Mouse (Mus musculus) ES-E14 (cell line): Measurements from ENCODE around the gene Actr1a. TPM values are rescaled to one million over a fixed set of nuclear protein-coding genes. Genes with fewer than 3 reads are reported as not detected.

ENCODE experiments used
- DNase-seq: peaks from one replicate; pipeline ENCODE4 v3.0.0-alpha.2; 2013; ENCODE audit warnings: low read depth, low spot score
- H3K27ac ChIP-seq: 2 replicates; pipeline ENCODE4 v1.5.1; 2012; ENCODE audit warnings: low read depth, mild to moderate bottlenecking, low read length, moderate library complexity, mixed read lengths; ENCODE audit not compliant: poor library complexity, insufficient read depth, severe bottlenecking
- H3K36me3 ChIP-seq: 2 replicates; pipeline ENCODE4 v1.6.1; 2012; ENCODE audit warnings: mild to moderate bottlenecking, low read length, moderate library complexity, mixed read lengths; ENCODE audit not compliant: control insufficient read depth, poor library complexity, insufficient read depth, severe bottlenecking
- H3K4me1 ChIP-seq, 2 experiments: fragments of 150-350 bp in 1 of 2; sonication (generic) in 1 of 2; 2 replicates each; pipeline ENCODE4 v1.6.1; 2012; ENCODE audit warnings: low read length in 2 of 2, mild to moderate bottlenecking in 1 of 2, mixed read lengths in 1 of 2; ENCODE audit not compliant: control insufficient read depth in 2 of 2, insufficient read depth in 2 of 2, poor library complexity in 1 of 2
- H3K4me3 ChIP-seq, 2 experiments: fragments of 150-350 bp in 1 of 2; sonication (generic) in 1 of 2; 2 replicates each; pipeline ENCODE4 v1.5.1; 2012; ENCODE audit warnings: low read length in 2 of 2, low read depth in 1 of 2, mild to moderate bottlenecking in 1 of 2, mixed read lengths in 1 of 2; ENCODE audit not compliant: insufficient read depth in 1 of 2, poor library complexity in 1 of 2, severe bottlenecking in 1 of 2
- H3K9ac ChIP-seq: 2 replicates; pipeline ENCODE4 v1.6.1; 2012; ENCODE audit warnings: low read depth, mild to moderate bottlenecking, low read length, mixed read lengths; ENCODE audit not compliant: poor library complexity, insufficient read depth, severe bottlenecking
- H3K9me3 ChIP-seq: fragments of 150-350 bp; sonication (generic); 2 replicates; pipeline ENCODE4 v1.6.1; 2012; ENCODE audit warnings: low read depth, mild to moderate bottlenecking, low read length; ENCODE audit not compliant: control insufficient read depth, insufficient read depth
- CHD2 ChIP-seq: IDR thresholded peaks from 2 replicates; pipeline ENCODE4 v1.6.1; 2014; ENCODE audit warnings: mild to moderate bottlenecking, low read depth, low read length, inconsistent platforms
- HCFC1 ChIP-seq: IDR thresholded peaks from 2 replicates; pipeline ENCODE4 v1.6.1; 2012; ENCODE audit warnings: low read length, inconsistent platforms, borderline replicate concordance; ENCODE audit not compliant: insufficient read depth
- MAFK ChIP-seq: IDR thresholded peaks from 2 replicates; pipeline ENCODE4 v1.6.1; 2014; ENCODE audit warnings: mild to moderate bottlenecking, low read depth, low read length, inconsistent platforms; ENCODE audit not compliant: insufficient read depth
- ZC3H11A ChIP-seq: IDR thresholded peaks from 2 replicates; pipeline ENCODE4 v1.6.1; 2012; ENCODE audit warnings: low read depth, mild to moderate bottlenecking, inconsistent platforms, low read length, borderline replicate concordance
- ZNF384 ChIP-seq: IDR thresholded peaks from 2 replicates; pipeline ENCODE4 v1.6.1; 2012; ENCODE audit warnings: low read depth, low read length, inconsistent platforms
- in situ Hi-C, 2 experiments: fragments of 600-800 bp; cut with MboI; formaldehyde crosslinking; loops; one replicate each; pipeline ENCODE4 v1.15.1; 2025; ENCODE audit warnings: low sequenced_read_pairs in 2 of 2, inconsistent platforms in 1 of 2; ENCODE audit not compliant: unreplicated experiment in 2 of 2
- total RNA-seq: library from RNA; depleted of rRNA; stranded (reverse); fragments of 300-350 nt; gene quantifications from 2 replicates; pipeline ENCODE4 v1.2.3, GENCODE M21; 2012

Gene Actr1a
- total RNA-seq, 1 experiment, result 85.7 TPM

DNA sequence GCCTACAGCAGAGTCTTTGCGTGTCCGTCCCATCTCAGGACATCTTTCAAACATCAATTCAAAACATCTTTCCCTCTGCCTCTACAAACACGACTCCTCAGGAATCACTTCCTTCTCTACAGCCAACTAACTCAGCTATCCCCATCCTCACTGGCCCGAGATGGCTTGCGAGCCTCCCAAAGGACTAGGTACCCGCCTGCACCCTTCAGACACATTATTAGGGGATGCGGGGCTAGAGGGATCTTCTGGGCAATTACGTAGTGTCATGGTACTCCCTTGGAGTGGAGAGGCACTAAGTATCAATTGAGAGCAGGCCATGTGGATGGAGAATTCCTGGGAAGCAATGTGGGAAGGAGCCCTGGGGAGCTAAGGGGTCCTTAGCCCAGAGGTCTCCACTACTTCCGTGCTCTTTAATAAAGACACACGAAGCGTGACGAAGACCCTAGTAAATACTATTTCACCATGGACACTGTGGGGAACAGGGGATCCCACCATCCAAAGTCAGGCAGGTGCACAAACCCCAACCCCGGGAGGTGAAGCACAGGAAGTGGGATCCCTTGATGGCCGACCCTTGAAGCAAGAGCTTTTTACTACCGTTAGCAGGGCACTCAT lies 57.7 kb downstream of the Actr1a start:
- Histone ChIP-seq H3K9ac (peak overlapping the region; percentile 93), H3K4me3 (peak overlapping the region; percentile 78 to 93), H3K4me1 (peaks cover 7 to 10% of the 10 kb centered on the region in 2 experiments; a peak in 2 of 4 replicates), H3K36me3 (no peaks in the 10 kb centered on the region; the same call in 1 of the 2 replicates), H3K9me3 (no peaks in the 10 kb centered on the region), H3K27ac (peak overlapping the region; percentile 38; the same call in 1 of the 2 replicates)
- in situ Hi-C loops, result no loop called here
- TF ChIP-seq ZNF384 (no peak), ZC3H11A (no peak), HCFC1 (no peak), CHD2 (no peak), MAFK (no peak)
- DNase-seq, result no peak

DNA sequence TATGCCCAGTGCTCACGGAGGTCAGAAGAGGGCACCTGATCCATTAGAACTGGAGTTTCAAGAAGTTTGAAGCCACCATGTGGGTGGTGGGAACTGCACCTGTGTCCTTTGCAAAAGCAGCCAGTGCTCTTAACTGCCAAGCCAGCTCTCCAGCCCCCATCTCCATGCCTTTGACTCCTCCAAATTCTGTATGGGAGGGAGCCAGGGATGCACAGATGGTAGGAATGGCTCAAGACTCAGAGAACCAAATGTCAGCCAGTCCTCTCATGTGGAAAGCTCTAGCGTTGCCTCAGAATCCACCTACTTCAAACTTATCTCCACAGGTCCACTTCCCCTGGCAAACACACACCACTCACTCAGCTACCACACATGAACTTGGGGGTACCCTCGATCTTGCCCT lies 61.6 kb downstream of the Actr1a start:
- no peak overlapping the region for H3K27ac ChIP-seq
- TF ChIP-seq ZC3H11A (no peak), MAFK (no peak), ZNF384 (no peak), CHD2 (no peak)
- no peak for DNase-seq
- no peaks in the 10 kb centered on the region for H3K9me3 ChIP-seq
- peaks cover 12% of the 10 kb centered on the region; the same call in 1 of the 2 replicates for H3K36me3 ChIP-seq
- H3K9ac ChIP-seq, result no peak overlapping the region
- in situ Hi-C loops, result no loop called here
- no peak overlapping the region for H3K4me3 ChIP-seq
- peaks cover 4 to 7% of the 10 kb centered on the region in 2 experiments; a peak in 2 of 4 replicates for H3K4me1 ChIP-seq

DNA sequence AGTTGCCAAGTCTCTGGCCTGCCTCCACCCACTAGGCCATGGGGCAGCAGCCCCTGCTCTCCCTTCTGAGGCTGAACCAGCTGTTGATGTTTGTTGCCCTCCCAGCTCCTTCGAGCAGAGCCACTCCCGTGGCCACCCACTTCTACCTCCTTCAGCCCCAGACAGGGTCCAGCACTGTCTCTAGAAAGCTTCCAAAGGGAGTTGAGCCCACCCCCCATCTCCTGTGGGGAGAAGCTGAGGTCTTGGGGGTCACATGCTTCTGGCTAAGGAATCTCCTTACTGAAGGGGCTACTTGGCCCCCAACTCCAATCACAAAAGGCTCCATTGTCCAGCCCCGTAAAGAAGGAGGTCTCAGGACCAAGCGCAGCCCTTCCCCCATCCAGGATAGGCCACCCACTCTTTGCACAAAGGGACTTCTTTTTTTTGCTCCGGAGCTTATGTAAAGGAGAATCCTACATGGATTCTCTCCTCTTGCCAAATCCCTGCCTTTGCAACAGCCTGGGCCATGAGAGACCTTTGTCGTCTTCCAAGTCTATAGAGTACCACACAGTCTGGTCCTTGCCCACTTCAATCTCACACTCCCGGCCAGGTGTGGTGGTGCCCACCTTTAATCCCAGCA lies 62.7 kb downstream of the Actr1a start:
- no peak for TF ChIP-seq HCFC1
- no peak for TF ChIP-seq ZC3H11A
- no peak for TF ChIP-seq CHD2
- no peak overlapping the region for H3K4me3 ChIP-seq
- H3K9ac ChIP-seq, result no peak overlapping the region
- in situ Hi-C loops, result no loop called here
- H3K36me3 ChIP-seq, result peaks cover 12% of the 10 kb centered on the region; the same call in 1 of the 2 replicates
- H3K4me1 ChIP-seq, result peaks cover 3 to 7% of the 10 kb centered on the region in 2 experiments; a peak in 2 of 4 replicates
- H3K9me3 ChIP-seq, result no peaks in the 10 kb centered on the region
- no peak for DNase-seq
- no peak overlapping the region for H3K27ac ChIP-seq

DNA sequence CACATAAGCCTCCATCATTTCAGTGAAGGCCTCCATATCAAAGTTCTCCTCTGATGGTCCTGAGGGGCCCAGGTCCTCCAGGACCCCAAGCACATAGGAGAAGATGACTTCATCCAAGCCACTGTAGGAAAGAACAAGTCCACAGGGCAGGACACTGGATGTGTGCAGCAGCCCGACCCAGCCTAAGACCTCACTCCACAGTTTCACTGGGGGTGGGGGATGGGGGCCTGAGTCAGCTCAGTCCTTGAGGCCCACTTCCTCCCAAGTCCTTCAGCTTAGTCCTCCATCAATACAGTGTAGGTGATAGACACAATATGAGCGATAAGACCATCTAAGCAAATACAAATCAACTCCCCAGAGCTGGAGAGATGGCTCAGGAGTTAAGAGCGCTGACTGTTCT lies 63.6 kb downstream of the Actr1a start:
- DNase-seq, result no peak
- Histone ChIP-seq H3K9ac (no peak overlapping the region), H3K4me3 (no peak overlapping the region), H3K36me3 (peaks cover 12% of the 10 kb centered on the region; the same call in 1 of the 2 replicates), H3K9me3 (no peaks in the 10 kb centered on the region), H3K27ac (no peak overlapping the region), H3K4me1 (peaks cover 3 to 5% of the 10 kb centered on the region in 2 experiments; a peak in 2 of 4 replicates)
- TF ChIP-seq MAFK, result no peak
- no peak for TF ChIP-seq CHD2
- TF ChIP-seq ZC3H11A, result no peak
- no peak for TF ChIP-seq HCFC1
- in situ Hi-C loops, result no loop called here
